13 mouse cellular contexts compared by ENCODE assay signal in genomic region chr13:29974066-29974465, GRCm38 (mm10). TPM values are rescaled to one million over a fixed set of nuclear protein-coding genes. Genes with fewer than 3 reads are reported as not detected.
DNase-seq lines count a peak whose midpoint lies in the region; ATAC-seq and TF ChIP-seq lines count a peak whose summit lies in the region.
"Had no signal": no experiment of that assay in that cellular context is flagged by ENCODE, and none has a peak within 500 bp of the region (broad histone marks: within the 10 kb centered on the region; RNA-seq: fewer than 3 reads in every experiment).

No protein-coding gene starts in this region.

- H3K4me1 ChIP-seq in thymus, adult 2 months (replicated peaks; ENCODE audit: control insufficient read depth, insufficient read depth, low read length), result peaks cover 18% of the 10 kb centered on the region
- H3K4me1 ChIP-seq: neural tube, embryonic 12.5 days had no signal

- WGBS in thymus, adult 2 months, result 60% methylated on average over 5 of the region's 5 CpGs

- no peaks in the 10 kb centered on the region for H3K27me3 ChIP-seq in thymus, adult 2 months (ENCODE audit: control insufficient read depth, insufficient read depth, low read length)
- H3K27me3 ChIP-seq: megakaryocyte, embryonic 14.5 days; neural tube, embryonic 12.5 days had no signal

- DNase-seq in kidney, adult 9 months, result peak; percentile 25
- no peak for DNase-seq in kidney, postnatal 14 days
- DNase-seq in thymus, adult 2 months, result peak; percentile 14
- no peak for DNase-seq in thymus, postnatal 0 days (ENCODE audit: low spot score)
- DNase-seq in brain, embryonic 14.5 days (ENCODE audit: low read depth), result no peak
- no peak for DNase-seq in frontal cortex, postnatal 14 days (ENCODE audit: low spot score in 2 of 2)
- DNase-seq: heart, adult 18-20 months; layer of hippocampus, postnatal 36 days had no signal

- no peak overlapping the region for H3K27ac ChIP-seq in thymus, adult 2 months (ENCODE audit: control insufficient read depth, insufficient read depth, low read length)
- H3K27ac ChIP-seq: hindbrain, embryonic 14.5 days; neural tube, embryonic 12.5 days had no signal

- no peak overlapping the region for H3K4me3 ChIP-seq in thymus, adult 2 months (ENCODE audit: control insufficient read depth, insufficient read depth, low read length)
- H3K4me3 ChIP-seq: megakaryocyte, embryonic 14.5 days; neural tube, embryonic 12.5 days had no signal

- no peak for ATAC-seq in frontal cortex, adult (ENCODE audit: low TSS enrichment)
- ATAC-seq: forebrain, embryonic 16.5 days had no signal

- TF ChIP-seq POLR2A in thymus, adult 2 months (IDR thresholded peaks at IDR 0.05; ENCODE audit: control insufficient read depth, extremely low read depth, insufficient read depth, low read length, poor library complexity), result no peak
- no peak for TF ChIP-seq POLR2A in brain, embryonic 14.5 days (IDR thresholded peaks at IDR 0.05; ENCODE audit: borderline replicate concordance, extremely low read depth, insufficient read depth, insufficient read length, poor library complexity, severe bottlenecking)

- no peak for TF ChIP-seq CTCF in thymus, adult 2 months (IDR thresholded peaks at IDR 0.05; ENCODE audit: borderline replicate concordance, control insufficient read depth, extremely low read depth, insufficient read depth, low read length, poor library complexity)
- peak; percentile 17; the same call in 1 of the 2 replicates for TF ChIP-seq CTCF in brain, embryonic 14.5 days (IDR thresholded peaks at IDR 0.05; ENCODE audit: borderline replicate concordance, extremely low read depth, insufficient read depth, insufficient read length)

- H3K36me3 ChIP-seq in thymus, adult 2 months (ENCODE audit: control insufficient read depth, insufficient read depth, low read length), result no peaks in the 10 kb centered on the region

RNA-seq across cellular contexts. Expression of gene E2f3, which starts 11.8 kb away (rescaled TPM):
- 7.1 and 8.4 TPM in 2 replicates for polyA plus RNA-seq in thymus, adult 2 months (2012; rRNA removed)
- polyA plus RNA-seq in thymus, postnatal 0 days (2015; fragmentation: Nextera tagmentation; extraction: Ambion mirVana), result 7.1 and 7.5 TPM in 2 replicates
- 14.0 and 16.6 TPM in 2 replicates for polyA plus RNA-seq in brain, embryonic 14.5 days (2012; rRNA removed)

Comparison
In these comparisons a context has a peak if more than half of its experiments do, and no peak if none do; other contexts are left out.
1. DNase-seq: peak in kidney, adult 9 months (single experiment) and thymus, adult 2 months (single experiment); none in kidney, postnatal 14 days (single experiment), thymus, postnatal 0 days (single experiment), brain, embryonic 14.5 days (single experiment) and frontal cortex, postnatal 14 days (0 of 2).